In the genomic region with DNA sequence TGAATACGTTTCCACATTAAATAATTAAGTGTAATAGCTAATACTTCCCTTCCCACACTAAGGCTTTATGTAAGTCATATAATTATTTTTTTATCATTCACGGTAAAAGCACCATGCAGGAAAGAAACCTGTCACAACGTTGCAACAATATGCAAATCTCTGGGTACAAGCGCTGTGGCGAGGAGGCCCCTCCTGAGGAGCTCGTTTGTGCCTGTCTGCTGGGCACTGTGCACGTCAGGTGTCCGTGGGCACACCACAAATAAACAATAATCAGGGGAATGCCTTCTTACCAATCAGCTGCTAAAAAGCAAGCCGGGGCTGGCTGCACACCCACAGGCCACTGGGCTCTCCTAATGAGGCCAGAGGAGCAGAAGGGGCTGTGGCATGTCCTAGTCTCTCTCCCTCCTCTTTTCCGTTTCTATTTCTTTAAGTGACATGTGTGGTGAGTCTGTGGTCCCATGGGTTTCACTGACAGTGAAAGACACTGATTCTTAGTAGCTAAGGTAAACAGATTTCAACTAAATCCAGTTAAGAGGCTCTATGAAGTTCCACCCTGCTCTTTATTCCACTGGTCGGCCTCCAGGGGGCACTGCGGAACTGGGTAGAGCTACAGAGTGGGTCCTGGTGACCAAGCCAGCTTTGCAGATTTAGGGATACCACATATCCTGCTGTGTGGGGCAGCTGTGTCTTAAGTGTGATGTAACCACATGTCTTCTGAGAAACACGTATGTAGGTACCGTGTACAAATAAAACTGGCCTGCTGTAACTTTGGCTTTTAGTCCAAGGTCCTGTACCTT, we compare ENCODE assay signal across 9 mouse cellular contexts.
DNase-seq lines count a peak whose midpoint lies in the region; ATAC-seq and TF ChIP-seq lines count a peak whose summit lies in the region.
"Had no signal": no experiment of that assay in that cellular context is flagged by ENCODE, and none has a peak within 500 bp of the region (broad histone marks: within the 10 kb centered on the region; RNA-seq: fewer than 3 reads in every experiment).

No protein-coding gene starts in this region.

- no peak overlapping the region for H3K4me2 ChIP-seq in neural tube, embryonic 11.5 days (ENCODE audit: low read depth)
- H3K4me2 ChIP-seq: neural tube, embryonic 12.5 days had no signal

- H3K36me3 ChIP-seq in liver, adult 2 months (ENCODE audit: control insufficient read depth, insufficient read depth, low read length) = no peaks in the 10 kb centered on the region
- no peaks in the 10 kb centered on the region for H3K36me3 ChIP-seq in neural tube, embryonic 11.5 days (ENCODE audit: control insufficient read depth, insufficient read depth, low read length)
- no peaks in the 10 kb centered on the region for H3K36me3 ChIP-seq in testis, adult 2 months (ENCODE audit: control insufficient read depth, insufficient read depth, low read length)
- H3K36me3 ChIP-seq: neural tube, embryonic 12.5 days had no signal

- H3K9ac ChIP-seq in liver, adult 2 months (ENCODE audit: low read depth, low read length) = no peak overlapping the region
- H3K9ac ChIP-seq in neural tube, embryonic 11.5 days (ENCODE audit: low read length) = no peak overlapping the region
- H3K9ac ChIP-seq: neural tube, embryonic 12.5 days had no signal

- DNase-seq in layer of hippocampus, adult 11-12 months (ENCODE audit: low spot score) = peak; percentile 47
- no peak for DNase-seq in layer of hippocampus, adult 9-10 months (ENCODE audit: low spot score)
- DNase-seq in cerebellum, postnatal 10 days = peak; percentile 94 to 95
- peak; percentile 65 for DNase-seq in gastrocnemius, adult 18-20 months (ENCODE audit: low spot score)
- peak; percentile 43 for DNase-seq in kidney, adult 9 months
- DNase-seq in liver, adult 2 months (ENCODE audit: extremely low read depth, low read depth, low spot score) = peak; percentile 19
- peak; percentile 82 for DNase-seq in neural tube, embryonic 11.5 days (ENCODE audit: low spot score)

- 59% methylated on average over 14 of the region's 14 CpGs for WGBS in liver, adult 2 months
- WGBS in neural tube, embryonic 11.5 days = 55% methylated on average over 14 of the region's 14 CpGs

- no peak overlapping the region for H3K4me3 ChIP-seq in liver, adult 2 months (ENCODE audit: insufficient read depth, low read depth, low read length)
- no peak overlapping the region for H3K4me3 ChIP-seq in neural tube, embryonic 11.5 days (ENCODE audit: low read depth, low read length)
- H3K4me3 ChIP-seq in testis, adult 2 months (ENCODE audit: control insufficient read depth, low read depth, low read length) = no peak overlapping the region
- H3K4me3 ChIP-seq: neural tube, embryonic 12.5 days had no signal

- H3K27ac ChIP-seq in liver, adult 2 months (replicated peaks; ENCODE audit: insufficient read depth, low read depth, low read length) = no peak overlapping the region
- H3K27ac ChIP-seq in neural tube, embryonic 11.5 days (ENCODE audit: low read depth, low read length) = no peak overlapping the region
- H3K27ac ChIP-seq in testis, adult 2 months (ENCODE audit: control insufficient read depth, insufficient read depth, low read depth, low read length) = no peak overlapping the region
- H3K27ac ChIP-seq: neural tube, embryonic 12.5 days had no signal

- no peaks in the 10 kb centered on the region for H3K79me2 ChIP-seq in liver, adult 2 months (ENCODE audit: control insufficient read depth, insufficient read depth, low read length)

- no peaks in the 10 kb centered on the region for H3K9me3 ChIP-seq in neural tube, embryonic 11.5 days (ENCODE audit: control insufficient read depth, low read length)
- H3K9me3 ChIP-seq: neural tube, embryonic 12.5 days had no signal

- ATAC-seq in neural tube, embryonic 11.5 days (ENCODE audit: insufficient read depth, low FRiP score, low TSS enrichment) = 0 out of 2 replicates have a peak, but pooled peaks have one; percentile 45

- no peaks in the 10 kb centered on the region for H3K27me3 ChIP-seq in liver, adult 2 months (ENCODE audit: control insufficient read depth, insufficient read depth, low read length)
- H3K27me3 ChIP-seq in neural tube, embryonic 11.5 days (ENCODE audit: control insufficient read depth, insufficient read depth, low read length) = no peaks in the 10 kb centered on the region
- no peaks in the 10 kb centered on the region for H3K27me3 ChIP-seq in testis, adult 2 months (ENCODE audit: control insufficient read depth, insufficient read depth, low read length)
- H3K27me3 ChIP-seq: neural tube, embryonic 12.5 days had no signal

- no peak for TF ChIP-seq POLR2A in liver, adult 2 months (IDR thresholded peaks at IDR 0.05; ENCODE audit: extremely low read depth, insufficient read depth, low read length)
- TF ChIP-seq POLR2A in testis, adult 2 months (IDR thresholded peaks at IDR 0.05; ENCODE audit: control insufficient read depth, low read depth, low read length) = no peak

- peak; percentile 80 for TF ChIP-seq CTCF in liver, adult 2 months (IDR thresholded peaks at IDR 0.05; ENCODE audit: low read depth, low read length)
- peak; percentile 67; the same call in 1 of the 2 replicates for TF ChIP-seq CTCF in testis, adult 2 months (IDR thresholded peaks at IDR 0.05; ENCODE audit: control insufficient read depth, insufficient read depth, insufficient replicate concordance, low read depth, low read length)

- H3K4me1 ChIP-seq in liver, adult 2 months (ENCODE audit: control insufficient read depth, insufficient read depth, low read length) = no peaks in the 10 kb centered on the region
- H3K4me1 ChIP-seq in neural tube, embryonic 11.5 days (ENCODE audit: control insufficient read depth, insufficient read depth, low read length) = no peaks in the 10 kb centered on the region
- H3K4me1 ChIP-seq in testis, adult 2 months (ENCODE audit: control insufficient read depth, insufficient read depth, low read length) = no peaks in the 10 kb centered on the region
- H3K4me1 ChIP-seq: neural tube, embryonic 12.5 days had no signal
